Mouse (Mus musculus) adipocyte (in vitro differentiated cells): ENCODE results near the gene Vmn2r46.
"Not testable (repeated sequence)": the region's sequence is repeated elsewhere in the genome, so short reads cannot be mapped to it uniquely, and the experiment has no call there.

Source experiments
- DNase-seq: peaks from one replicate; pipeline ENCODE4 v3.0.0-alpha.2; 2016; ENCODE audit warnings: low spot score

Vmn2r46 gene

GRCm38 (mm10) chr7:9770471-9770870 is at the start of gene Vmn2r46:
Gene Vmn2r46, minus strand, starts transcription at chr7:9770571.
- not testable (repeated sequence) for DNase-seq
